Mouse (Mus musculus) lung, postnatal 0 days (tissue): ENCODE data around the gene Pgm5.
A peak's percentile ranks its signal among the peaks of the same experiment; 100 is the strongest.

Experiments used
- CTCF ChIP-seq: IDR thresholded peaks from 2 replicates; pipeline ENCODE4 v1.5.1; 2016; ENCODE audit warnings: antibody characterized with exemption, mild to moderate bottlenecking
- EP300 ChIP-seq: IDR thresholded peaks from 2 replicates; pipeline ENCODE4 v1.6.1; 2016; ENCODE audit warnings: antibody characterized with exemption, mild to moderate bottlenecking, control low read depth

GRCm38 (mm10) chr19:24848345-24848744, 13.3 kb downstream of the Pgm5 start:
- TF ChIP-seq CTCF (no peak), EP300 (peak; percentile 39; the same call in 1 of the 2 replicates)
